Mouse (Mus musculus) cortical plate, adult 2 months (tissue): ENCODE measurements around the gene Fam20a.

Experiments
- CTCF ChIP-seq: fragments of 200-500 bp; IDR thresholded peaks from 2 replicates; pipeline ENCODE4 v1.5.1; 2011; ENCODE audit warnings: mild to moderate bottlenecking, control low read depth, low read length; ENCODE audit not compliant: insufficient read depth; ENCODE audit errors: extremely low read depth
- POLR2A ChIP-seq: fragments of 200-500 bp; IDR thresholded peaks from 2 replicates; pipeline ENCODE4 v1.6.1; 2011; ENCODE audit warnings: mild to moderate bottlenecking, low read length, control low read depth; ENCODE audit not compliant: insufficient read depth; ENCODE audit errors: extremely low read depth

- no peak for TF ChIP-seq CTCF
- no peak for TF ChIP-seq POLR2A
Observed at GRCm38 (mm10) chr11:109623238-109623637, 98.8 kb downstream of the Fam20a start.
